In the genomic region with DNA sequence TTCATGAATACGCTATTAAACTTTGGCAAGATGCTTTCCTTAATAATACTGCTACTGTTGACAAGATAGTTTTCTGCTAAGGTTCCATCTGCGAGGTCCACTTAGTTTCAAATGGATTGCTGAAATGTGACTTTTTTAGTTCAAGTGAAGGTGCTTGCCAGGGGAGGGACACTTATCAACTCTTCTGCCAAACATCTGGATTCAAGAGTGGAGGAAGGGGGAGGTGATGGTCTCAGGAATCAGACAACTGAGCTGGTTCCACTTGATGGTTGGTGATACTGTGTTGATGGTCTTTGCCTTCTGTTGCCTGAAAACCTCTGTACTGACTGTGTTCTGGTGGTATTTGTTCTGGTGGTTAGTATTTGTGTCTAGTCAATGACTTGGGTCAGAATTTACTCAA, we compare ENCODE assay signal across 10 mouse cellular contexts. TPM values are rescaled to one million over a fixed set of nuclear protein-coding genes. Genes with fewer than 3 reads are reported as not detected.
A peak's percentile ranks its signal among the peaks of the same experiment; 100 is the strongest.
DNase-seq lines count a peak whose midpoint lies in the region; ATAC-seq and TF ChIP-seq lines count a peak whose summit lies in the region.
"Had no signal": no experiment of that assay in that cellular context is flagged by ENCODE, and none has a peak within 500 bp of the region (broad histone marks: within the 10 kb centered on the region; RNA-seq: fewer than 3 reads in every experiment).

No protein-coding gene starts in this region.

- in situ Hi-C loops in ES-E14 (cut with MboI; ENCODE audit: low sequenced_read_pairs in 2 of 2, unreplicated experiment in 2 of 2), result no loop called here

- whole genome bisulfite sequencing in heart, embryonic 14.5 days, result 59% methylated on average over 2 of the region's 2 CpGs
- 80% methylated on average over 2 of the region's 2 CpGs for WGBS in forebrain, embryonic 12.5 days
- 27% methylated on average over 2 of the region's 2 CpGs for WGBS in liver, embryonic 13.5 days (ENCODE audit: insufficient replicate concordance)

- H3K36me3 ChIP-seq in heart, embryonic 14.5 days (ENCODE audit: control insufficient read depth, insufficient read depth, low read length), result peaks cover 26% of the 10 kb centered on the region
- H3K36me3 ChIP-seq in ES-E14 (ENCODE audit: control insufficient read depth, insufficient read depth, low read length, poor library complexity, severe bottlenecking), result peaks cover 18% of the 10 kb centered on the region; the same call in 1 of the 2 replicates
- H3K36me3 ChIP-seq in forebrain, embryonic 12.5 days (replicated peaks), result no peaks in the 10 kb centered on the region
- peaks cover 14% of the 10 kb centered on the region for H3K36me3 ChIP-seq in liver, embryonic 13.5 days

- H3K9me3 ChIP-seq in heart, embryonic 14.5 days (ENCODE audit: control insufficient read depth, low read length), result no peaks in the 10 kb centered on the region
- no peaks in the 10 kb centered on the region for H3K9me3 ChIP-seq in ES-E14 (ENCODE audit: control insufficient read depth, insufficient read depth, low read depth, low read length)
- H3K9me3 ChIP-seq in forebrain, embryonic 12.5 days, result no peaks in the 10 kb centered on the region
- no peaks in the 10 kb centered on the region for H3K9me3 ChIP-seq in liver, embryonic 13.5 days (replicated peaks)

- ATAC-seq in heart, embryonic 14.5 days (ENCODE audit: insufficient number of reproducible peaks, insufficient read depth, low FRiP score, low read depth), result no peak
- ATAC-seq in forebrain, embryonic 12.5 days (ENCODE audit: low FRiP score), result no peak
- peak; percentile 23; the same call in 1 of the 2 replicates for ATAC-seq in liver, embryonic 13.5 days (ENCODE audit: low read depth)

- H3K9ac ChIP-seq in heart, embryonic 14.5 days (ENCODE audit: low read length), result peak overlapping the region; percentile 96
- H3K9ac ChIP-seq in ES-E14 (ENCODE audit: insufficient read depth, low read depth, low read length, poor library complexity, severe bottlenecking), result peak overlapping the region; percentile 95
- H3K9ac ChIP-seq in forebrain, embryonic 12.5 days, result no peak overlapping the region
- H3K9ac ChIP-seq in liver, embryonic 13.5 days, result peak overlapping the region; percentile 95

- H3K4me1 ChIP-seq in heart, embryonic 14.5 days (ENCODE audit: control insufficient read depth in 2 of 2, insufficient read depth in 2 of 2, low read length in 2 of 2), result peaks cover 0 to 21% of the 10 kb centered on the region in 2 experiments; a peak in 3 of 4 replicates
- peaks cover 11 to 18% of the 10 kb centered on the region in 2 experiments for H3K4me1 ChIP-seq in ES-E14 (ENCODE audit: control insufficient read depth in 2 of 2, insufficient read depth in 2 of 2, low read length in 2 of 2, poor library complexity in 1 of 2)
- peaks cover 20% of the 10 kb centered on the region for H3K4me1 ChIP-seq in forebrain, embryonic 12.5 days
- peaks cover 65% of the 10 kb centered on the region for H3K4me1 ChIP-seq in liver, embryonic 13.5 days (replicated peaks)

- H3K27ac ChIP-seq in heart, embryonic 14.5 days (replicated peaks in 1 of 2; ENCODE audit: control insufficient read depth in 1 of 2, insufficient read depth in 1 of 2, low read depth in 2 of 2, low read length in 2 of 2), result peak overlapping the region in 1 of 2 experiments; percentile 98; a peak in 2 of 4 replicates
- H3K27ac ChIP-seq in ES-E14 (ENCODE audit: insufficient read depth, low read depth, low read length, poor library complexity, severe bottlenecking), result no peak overlapping the region; the same call in 1 of the 2 replicates
- no peak overlapping the region for H3K27ac ChIP-seq in forebrain, embryonic 12.5 days
- H3K27ac ChIP-seq in liver, embryonic 13.5 days, result peak overlapping the region; percentile 94

- H3K4me2 ChIP-seq in heart, embryonic 14.5 days (ENCODE audit: low read length), result peak overlapping the region; percentile 86
- peak overlapping the region; percentile 90 for H3K4me2 ChIP-seq in forebrain, embryonic 12.5 days
- peak overlapping the region; percentile 98 for H3K4me2 ChIP-seq in liver, embryonic 13.5 days

- no peak for DNase-seq in heart, adult 9 months (ENCODE audit: low spot score in 2 of 2)
- no peak for DNase-seq in ES-E14 (ENCODE audit: low read depth, low spot score)
- DNase-seq in liver, embryonic 13.5 days, result peak; percentile 56
- no peak for DNase-seq in layer of hippocampus, adult 9-10 months (ENCODE audit: low spot score)
- DNase-seq in Muller cell, postnatal 12 days (ENCODE audit: inconsistent ontology term), result no peak
- DNase-seq in lung, postnatal 25 days (ENCODE audit: low spot score), result no peak
- DNase-seq: right cerebral cortex, postnatal 14 days had no signal

- H3K4me3 ChIP-seq in heart, embryonic 14.5 days (ENCODE audit: control insufficient read depth in 1 of 2, insufficient read depth in 1 of 2, low read depth in 1 of 2, low read length in 2 of 2), result peak overlapping the region; percentile 12 to 84; a peak in 3 of 4 replicates
- peak overlapping the region; percentile 93 to 94 for H3K4me3 ChIP-seq in ES-E14 (ENCODE audit: insufficient read depth in 1 of 2, low read depth in 1 of 2, low read length in 2 of 2, poor library complexity in 1 of 2, severe bottlenecking in 1 of 2)
- 0 out of 2 replicates have a peak overlapping the region, but pooled peaks have one; percentile 58 for H3K4me3 ChIP-seq in forebrain, embryonic 12.5 days (replicated peaks)
- peak overlapping the region; percentile 88 for H3K4me3 ChIP-seq in liver, embryonic 13.5 days (replicated peaks)

- no peaks in the 10 kb centered on the region for H3K27me3 ChIP-seq in heart, embryonic 14.5 days (ENCODE audit: control insufficient read depth, insufficient read depth, low read length)
- H3K27me3 ChIP-seq in forebrain, embryonic 12.5 days, result peaks cover 6% of the 10 kb centered on the region; the same call in 1 of the 2 replicates
- no peaks in the 10 kb centered on the region for H3K27me3 ChIP-seq in liver, embryonic 13.5 days
- H3K27me3 ChIP-seq: Patski had no signal

TF ChIP-seq in ES-E14, 5 proteins besides CTCF, POLR2A, EP300 and RAD21:
- TF ChIP-seq MAFK (IDR thresholded peaks at IDR 0.05; ENCODE audit: insufficient read depth, low read depth, low read length) (no peak), ZC3H11A (IDR thresholded peaks at IDR 0.05; ENCODE audit: borderline replicate concordance, low read depth, low read length) (no peak), HCFC1 (IDR thresholded peaks at IDR 0.05; ENCODE audit: borderline replicate concordance, insufficient read depth, low read length) (no peak), ZNF384 (IDR thresholded peaks at IDR 0.05; ENCODE audit: low read depth, low read length) (no peak), CHD2 (IDR thresholded peaks at IDR 0.05; ENCODE audit: low read depth, low read length) (no peak)

RNA-seq across cellular contexts. Expression of a gene that starts 1.4 kb away (rescaled TPM):
- 129 and 136 TPM in 2 replicates for polyA plus RNA-seq in heart, embryonic 14.5 days (2014; fragmentation: Nextera tagmentation; extraction: Ambion mirVana)
- 54.9 and 97.8 TPM in 2 replicates for total RNA-seq in ES-E14 (2012; rRNA removed)
- polyA plus RNA-seq in forebrain, embryonic 12.5 days (2016; fragmentation: Nextera tagmentation; extraction: Ambion mirVana), result 26.9 and 30.5 TPM in 2 replicates
- polyA plus RNA-seq in liver, embryonic 13.5 days (2015; fragmentation: Nextera tagmentation; extraction: Ambion mirVana), result 44.6 and 47.7 TPM in 2 replicates
